Mouse (Mus musculus): ENCODE measurements around the gene Shb.

The Shb gene

GRCm38 (mm10) chr4:45479433-45479832, 52.8 kb downstream of the Shb start:
- no peak for DNase-seq

- DNase-seq: peak; percentile 41
Observed at GRCm38 (mm10) chr4:45478178-45478577, 54.1 kb downstream of the Shb start.

GRCm38 (mm10) chr4:45477047-45477446, 55.2 kb downstream of the Shb start:
- no peak for DNase-seq

- no peak for DNase-seq
Observed at GRCm38 (mm10) chr4:45474832-45475231, 57.4 kb downstream of the Shb start.

- no peak for DNase-seq
Observed at GRCm38 (mm10) chr4:45474131-45474530, 58.1 kb downstream of the Shb start.

GRCm38 (mm10) chr4:45473129-45473528, 59.1 kb downstream of the Shb start:
- peak; percentile 89 for DNase-seq

- no peak for DNase-seq
Observed at GRCm38 (mm10) chr4:45472706-45473105, 59.6 kb downstream of the Shb start.

- peak; percentile 69 for DNase-seq
Observed at GRCm38 (mm10) chr4:45471654-45472556, 60.4 kb downstream of the Shb start.

- no peak for DNase-seq
Observed at GRCm38 (mm10) chr4:45469057-45469456, 63.2 kb downstream of the Shb start.

- no peak for DNase-seq
Observed at GRCm38 (mm10) chr4:45468507-45468906, 63.8 kb downstream of the Shb start.

- peak; percentile 34 for DNase-seq
Observed at GRCm38 (mm10) chr4:45467115-45467912, 65.0 kb downstream of the Shb start.

- no peak for DNase-seq
Observed at GRCm38 (mm10) chr4:45464941-45465340, 67.3 kb downstream of the Shb start.

- no peak for DNase-seq
Observed at GRCm38 (mm10) chr4:45464528-45464927, 67.7 kb downstream of the Shb start.

- DNase-seq: no peak
Observed at GRCm38 (mm10) chr4:45464123-45464522, 68.1 kb downstream of the Shb start.

- no peak for DNase-seq
Observed at GRCm38 (mm10) chr4:45462628-45463027, 69.6 kb downstream of the Shb start.

GRCm38 (mm10) chr4:45461661-45462060, 70.6 kb downstream of the Shb start:
- no peak for DNase-seq

GRCm38 (mm10) chr4:45459375-45459774, 72.9 kb downstream of the Shb start:
- no peak for DNase-seq

GRCm38 (mm10) chr4:45457543-45457942, 74.7 kb downstream of the Shb start:
- no peak for DNase-seq

- DNase-seq: no peak
Observed at GRCm38 (mm10) chr4:45455001-45455400, 77.3 kb downstream of the Shb start.

GRCm38 (mm10) chr4:45453271-45453851, 78.9 kb downstream of the Shb start:
- no peak for DNase-seq

GRCm38 (mm10) chr4:45452569-45453111, 79.6 kb downstream of the Shb start:
- DNase-seq: no peak

GRCm38 (mm10) chr4:45449012-45449411, 83.3 kb downstream of the Shb start:
- no peak for DNase-seq

GRCm38 (mm10) chr4:45448481-45448880, 83.8 kb downstream of the Shb start:
- DNase-seq: peak; percentile 21
